Mouse (Mus musculus) embryonic facial prominence, embryonic 12.5 days (tissue): ENCODE results near the gene Rnf8. TPM values are rescaled to one million over a fixed set of nuclear protein-coding genes. Genes with fewer than 3 reads are reported as not detected.
"Not testable (repeated sequence)": the region's sequence is repeated elsewhere in the genome, so short reads cannot be mapped to it uniquely, and the experiment has no call there.

Source experiments
- ATAC-seq: fragments of 200-750 bp; cut with Nextera tagmentation; 2 replicates; pipeline ENCODE4 v1.8.0; 2017; ENCODE audit not compliant: insufficient number of reproducible peaks, insufficient read depth, low FRiP score, low TSS enrichment
- H3K27ac ChIP-seq: fragments of 300-500 bp; sonication (generic); 2 replicates; pipeline ENCODE4 v1.5.1; 2016; ENCODE audit warnings: mild to moderate bottlenecking
- H3K27me3 ChIP-seq: fragments of 300-500 bp; sonication (generic); 2 replicates; pipeline ENCODE4 v1.6.1; 2016; ENCODE audit warnings: mild to moderate bottlenecking, moderate library complexity
- H3K36me3 ChIP-seq: fragments of 300-500 bp; sonication (generic); 2 replicates; pipeline ENCODE4 v1.6.1; 2016; ENCODE audit warnings: mild to moderate bottlenecking
- H3K4me1 ChIP-seq: fragments of 300-500 bp; sonication (generic); 2 replicates; pipeline ENCODE4 v1.6.1; 2016
- H3K4me2 ChIP-seq: fragments of 300-500 bp; sonication (generic); replicated peaks from 2 replicates; pipeline ENCODE4 v1.6.1; 2016; ENCODE audit warnings: mild to moderate bottlenecking, moderate library complexity
- H3K4me3 ChIP-seq: fragments of 300-500 bp; sonication (generic); 2 replicates; pipeline ENCODE4 v1.5.1; 2016; ENCODE audit warnings: mild to moderate bottlenecking
- H3K9ac ChIP-seq: fragments of 300-500 bp; sonication (generic); 2 replicates; pipeline ENCODE4 v1.6.1; 2016; ENCODE audit warnings: mild to moderate bottlenecking, moderate library complexity
- H3K9me3 ChIP-seq: fragments of 300-500 bp; sonication (generic); 2 replicates; pipeline ENCODE4 v1.6.1; 2016; ENCODE audit warnings: mild to moderate bottlenecking, moderate library complexity
- WGBS: fragments of 180-500 bp; shearing (Covaris S2); methylation state at CpG from one replicate; pipeline ENCODE4 v1.1.7; 2016; 5-methylcytosine and 5-hydroxymethylcytosine counted together
- polyA plus RNA-seq: library from polyadenylated mRNA; unstranded; fragments of >200 nt; fragmentation: Nextera tagmentation; extraction: Ambion mirVana; gene quantifications from 2 replicates; pipeline ENCODE4 v1.2.1, GENCODE M21; 2016

The Rnf8 gene
- polyA plus RNA-seq, 1 experiment from 2014 or later, result 110 TPM

DNA sequence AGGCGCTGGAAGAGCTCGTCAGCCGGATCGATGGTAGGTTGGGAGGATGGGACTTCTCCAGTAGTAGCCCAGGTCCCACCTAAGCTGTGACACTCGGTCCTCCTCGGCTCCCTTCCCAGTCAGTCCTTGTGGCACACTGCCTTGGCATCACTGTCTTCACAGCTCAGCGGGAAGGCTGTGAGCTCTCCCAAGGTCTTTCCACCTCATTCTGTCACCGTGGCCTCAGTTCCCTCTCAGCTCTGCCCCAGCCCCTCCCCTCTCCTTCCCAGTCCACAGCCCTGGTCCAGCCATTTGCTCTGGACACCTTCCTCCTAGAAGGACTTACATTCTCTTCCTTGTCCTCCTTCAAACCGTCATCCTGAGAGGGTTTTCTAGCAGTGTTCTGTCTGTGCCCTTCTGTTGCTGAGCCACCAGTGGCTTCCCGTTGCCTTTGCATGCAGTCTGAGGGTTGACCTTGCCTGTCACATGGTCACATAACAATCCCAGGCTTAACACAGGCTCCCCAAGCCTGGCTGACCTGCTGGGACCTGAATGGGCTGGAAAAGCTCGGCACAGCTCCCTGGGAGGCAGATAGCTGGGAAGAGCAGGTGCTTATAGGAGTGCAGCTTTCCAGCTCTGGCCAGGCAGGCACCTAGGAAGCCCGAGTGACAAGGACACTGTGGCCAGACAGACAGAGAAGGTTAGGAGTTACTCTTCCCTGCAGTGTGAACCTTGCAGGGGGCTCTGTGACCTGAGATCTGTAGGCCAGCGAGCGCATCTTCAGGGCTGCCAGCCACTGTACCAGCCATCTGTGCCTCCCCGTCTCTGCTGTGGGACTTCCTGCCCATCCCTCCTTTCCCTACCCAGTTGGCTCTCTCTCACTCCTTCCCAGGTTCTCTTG is 18.5 kb upstream of the Rnf8 start:
- no peaks in the 10 kb centered on the region for H3K4me1 ChIP-seq
- H3K36me3 ChIP-seq, result peaks cover 59% of the 10 kb centered on the region
- no peak overlapping the region for H3K4me3 ChIP-seq
- H3K9me3 ChIP-seq, result no peaks in the 10 kb centered on the region
- no peak overlapping the region for H3K4me2 ChIP-seq
- no peak overlapping the region for H3K9ac ChIP-seq
- WGBS, result 86% methylated on average over 15 of the region's 15 CpGs
- ATAC-seq, result no peak
- no peak overlapping the region for H3K27ac ChIP-seq
- H3K27me3 ChIP-seq, result no peaks in the 10 kb centered on the region

DNA sequence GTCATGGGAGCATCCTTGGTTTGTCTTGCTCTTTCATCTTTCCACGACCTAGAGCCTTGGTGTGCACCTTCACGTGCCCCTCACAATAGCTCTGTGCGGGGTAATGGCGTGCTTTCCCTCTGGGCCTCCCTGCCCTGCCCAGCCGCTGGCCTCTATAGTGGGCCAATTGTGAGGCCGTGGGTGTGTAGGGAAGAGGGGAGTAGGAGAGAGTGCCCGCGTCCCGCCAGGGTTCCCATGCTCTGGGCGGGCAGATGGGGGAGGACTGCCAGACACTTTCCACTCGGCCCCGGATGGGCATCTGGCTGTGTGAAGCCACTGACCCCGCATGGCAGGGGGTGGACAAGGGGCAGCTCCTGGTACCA is 17.8 kb upstream of the Rnf8 start:
- Histone ChIP-seq H3K27me3 (no peaks in the 10 kb centered on the region), H3K4me3 (no peak overlapping the region), H3K36me3 (peaks cover 59% of the 10 kb centered on the region), H3K4me2 (no peak overlapping the region), H3K4me1 (no peaks in the 10 kb centered on the region), H3K9me3 (no peaks in the 10 kb centered on the region), H3K27ac (no peak overlapping the region), H3K9ac (no peak overlapping the region)
- no peak for ATAC-seq
- 91% methylated on average over 13 of the region's 13 CpGs for WGBS

DNA sequence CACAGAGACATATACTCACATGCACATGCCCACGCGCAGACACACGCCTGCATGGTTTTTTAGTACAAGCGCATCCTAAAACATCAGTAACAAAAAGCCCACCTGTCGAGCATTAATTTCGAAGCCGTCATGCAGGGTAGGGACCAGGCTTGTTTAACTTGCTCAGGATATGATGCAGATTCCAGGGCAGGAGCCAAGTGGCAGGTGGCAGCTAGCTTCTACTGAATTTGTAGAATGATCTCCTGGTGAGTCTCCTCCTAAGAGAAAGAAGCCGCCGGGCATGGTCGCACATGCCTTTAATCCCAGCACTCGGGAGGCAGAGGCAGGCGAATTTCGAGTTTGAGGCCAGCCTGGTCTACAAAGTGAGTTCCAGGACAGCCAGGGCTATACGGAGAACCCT is 15.5 kb upstream of the Rnf8 start:
- Histone ChIP-seq H3K27ac (no peak overlapping the region), H3K27me3 (no peaks in the 10 kb centered on the region), H3K4me1 (no peaks in the 10 kb centered on the region), H3K9ac (no peak overlapping the region), H3K36me3 (peaks cover 64% of the 10 kb centered on the region), H3K4me3 (no peak overlapping the region), H3K4me2 (no peak overlapping the region), H3K9me3 (no peaks in the 10 kb centered on the region; the same call in 1 of the 2 replicates)
- no peak for ATAC-seq
- 93% methylated on average over 14 of the region's 14 CpGs for WGBS

DNA sequence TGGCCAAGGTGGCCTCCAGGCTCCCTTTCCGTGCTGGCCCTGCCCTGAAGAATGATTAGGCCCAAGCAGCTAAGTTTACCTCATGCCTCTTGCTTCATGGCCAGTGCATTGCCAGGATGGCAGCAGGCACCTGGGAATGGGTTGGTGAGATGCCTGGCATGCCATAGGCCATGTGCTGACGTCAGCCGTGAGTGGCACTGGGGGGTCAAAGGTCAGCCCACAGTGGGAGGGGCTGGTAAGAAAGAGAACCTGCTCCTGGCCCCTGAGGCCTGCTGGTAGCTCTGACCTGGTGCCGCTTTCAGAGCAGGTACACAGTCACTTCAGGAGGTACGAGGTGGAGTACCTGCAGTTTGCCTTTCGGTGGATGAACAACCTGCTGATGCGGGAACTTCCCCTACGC is 15.1 kb upstream of the Rnf8 start:
- peaks cover 65% of the 10 kb centered on the region for H3K36me3 ChIP-seq
- no peaks in the 10 kb centered on the region; the same call in 1 of the 2 replicates for H3K9me3 ChIP-seq
- H3K4me2 ChIP-seq, result no peak overlapping the region
- no peak overlapping the region for H3K27ac ChIP-seq
- ATAC-seq, result no peak
- no peak overlapping the region for H3K9ac ChIP-seq
- H3K27me3 ChIP-seq, result no peaks in the 10 kb centered on the region
- 78% methylated on average over 8 of the region's 8 CpGs for WGBS
- no peak overlapping the region for H3K4me3 ChIP-seq
- no peaks in the 10 kb centered on the region for H3K4me1 ChIP-seq

DNA sequence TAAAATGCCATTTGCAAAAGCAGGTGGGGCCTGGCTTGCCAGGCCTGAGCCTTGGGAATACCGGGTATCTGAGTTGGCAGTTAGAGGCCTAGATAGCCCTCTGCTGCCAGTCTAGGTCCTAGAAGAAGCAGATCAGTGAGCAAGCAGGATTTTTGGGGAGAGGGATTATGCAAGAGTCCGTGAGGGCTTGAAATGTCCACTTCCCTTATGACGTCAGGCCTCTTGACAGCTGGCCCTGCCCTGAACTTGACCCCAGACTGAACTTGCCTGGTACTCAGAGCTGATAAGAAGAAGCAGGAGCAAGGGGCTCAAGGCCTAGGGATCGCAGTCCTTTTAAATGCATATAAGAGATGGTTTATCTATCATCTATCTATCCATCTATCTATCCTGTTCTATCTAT is 13.2 kb upstream of the Rnf8 start:
- ATAC-seq, result no peak
- Histone ChIP-seq H3K36me3 (peaks cover 58% of the 10 kb centered on the region), H3K9ac (no peak overlapping the region), H3K4me2 (no peak overlapping the region), H3K27ac (no peak overlapping the region), H3K4me3 (no peak overlapping the region), H3K4me1 (no peaks in the 10 kb centered on the region), H3K27me3 (no peaks in the 10 kb centered on the region), H3K9me3 (no peaks in the 10 kb centered on the region; the same call in 1 of the 2 replicates)
- 72% methylated on average over 4 of the region's 4 CpGs for WGBS

DNA sequence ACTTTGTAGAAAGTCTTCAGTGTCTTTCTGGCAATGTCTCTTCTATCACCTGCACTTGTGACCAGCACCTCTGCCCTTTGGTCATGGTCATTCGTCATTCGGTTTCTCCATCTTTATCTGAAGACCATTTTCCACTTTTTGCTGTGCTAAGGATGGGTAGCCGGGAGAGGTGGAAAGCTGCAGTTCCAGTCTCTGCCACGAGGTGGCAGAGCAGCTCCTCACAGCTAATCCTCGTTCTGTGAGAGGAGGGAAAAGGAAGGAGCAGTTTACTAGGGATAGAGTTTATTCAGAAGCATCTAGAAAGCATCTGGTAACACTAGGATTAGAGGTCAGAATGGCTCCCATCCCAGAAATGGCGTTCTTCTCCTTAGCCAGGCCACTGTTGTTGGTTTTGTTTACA is 11.3 kb upstream of the Rnf8 start:
- Histone ChIP-seq H3K9me3 (no peaks in the 10 kb centered on the region; the same call in 1 of the 2 replicates), H3K4me1 (no peaks in the 10 kb centered on the region), H3K27ac (no peak overlapping the region), H3K9ac (no peak overlapping the region), H3K27me3 (no peaks in the 10 kb centered on the region), H3K36me3 (peaks cover 51% of the 10 kb centered on the region), H3K4me3 (no peak overlapping the region), H3K4me2 (no peak overlapping the region)
- 27% methylated on average over 6 of the region's 6 CpGs for WGBS
- ATAC-seq, result no peak

DNA sequence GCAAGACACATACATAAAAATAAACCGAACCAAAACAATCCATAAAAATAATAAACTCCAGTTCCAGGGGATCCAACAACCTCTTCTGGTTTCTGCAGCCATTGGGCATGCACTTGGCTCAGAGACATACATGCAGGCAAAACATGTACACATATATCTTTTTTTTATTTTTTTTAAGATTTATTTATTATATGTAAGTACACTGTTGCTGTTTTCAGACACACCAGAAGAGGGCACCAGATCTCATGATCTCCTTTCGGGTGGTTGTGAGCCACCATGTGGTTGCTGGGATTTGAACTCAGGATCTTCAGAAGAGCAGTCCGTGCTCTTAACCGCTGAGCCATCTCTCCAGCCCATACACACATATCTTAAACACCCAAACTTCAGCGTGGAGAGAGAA is 1.1 kb upstream of the Rnf8 start:
- WGBS, result 85% methylated on average over 5 of the region's 5 CpGs
- not testable (repeated sequence) for ATAC-seq, H3K9me3 ChIP-seq, H3K36me3 ChIP-seq, H3K9ac ChIP-seq, H3K27ac ChIP-seq, H3K4me2 ChIP-seq, H3K27me3 ChIP-seq, H3K4me3 ChIP-seq
- H3K4me1 ChIP-seq, result peaks cover 33% of the 10 kb centered on the region

DNA sequence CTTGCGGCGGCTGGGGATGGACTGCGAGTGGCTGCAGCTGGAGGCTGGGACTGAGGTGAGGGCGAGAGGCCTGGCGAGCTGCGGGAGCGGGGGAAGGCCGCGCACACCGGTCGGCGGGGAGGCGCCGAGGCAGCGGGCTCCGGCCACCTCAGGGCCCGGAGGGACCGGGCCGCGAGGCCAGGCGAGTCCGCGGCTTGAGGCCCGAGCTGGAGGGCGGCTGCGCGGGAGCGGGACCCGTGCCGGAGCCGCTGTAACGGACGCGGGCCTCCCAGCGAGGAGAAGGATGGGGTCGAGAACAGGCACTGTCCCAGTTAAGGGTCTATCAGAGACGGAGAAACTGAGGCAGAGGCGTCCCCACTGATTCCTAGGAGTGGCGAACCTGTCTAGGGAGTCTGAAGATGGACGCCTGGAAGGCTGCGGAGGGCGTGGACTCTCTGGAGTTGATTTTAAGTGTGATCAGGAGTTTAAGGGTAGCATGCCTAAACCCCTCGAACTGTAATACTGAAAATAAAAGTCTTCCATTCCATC is 498 bp downstream of the Rnf8 start:
- WGBS, result 0% methylated on average over 41 of the region's 43 CpGs
- Histone ChIP-seq H3K36me3 (peaks cover 16% of the 10 kb centered on the region), H3K27ac (peak overlapping the region; percentile 96), H3K27me3 (no peaks in the 10 kb centered on the region), H3K9me3 (no peaks in the 10 kb centered on the region), H3K4me3 (peak overlapping the region; percentile 92), H3K9ac (peak overlapping the region; percentile 97), H3K4me2 (peak overlapping the region; percentile 75), H3K4me1 (peaks cover 33% of the 10 kb centered on the region)
- ATAC-seq, result no peak; the same call in 1 of the 2 replicates

DNA sequence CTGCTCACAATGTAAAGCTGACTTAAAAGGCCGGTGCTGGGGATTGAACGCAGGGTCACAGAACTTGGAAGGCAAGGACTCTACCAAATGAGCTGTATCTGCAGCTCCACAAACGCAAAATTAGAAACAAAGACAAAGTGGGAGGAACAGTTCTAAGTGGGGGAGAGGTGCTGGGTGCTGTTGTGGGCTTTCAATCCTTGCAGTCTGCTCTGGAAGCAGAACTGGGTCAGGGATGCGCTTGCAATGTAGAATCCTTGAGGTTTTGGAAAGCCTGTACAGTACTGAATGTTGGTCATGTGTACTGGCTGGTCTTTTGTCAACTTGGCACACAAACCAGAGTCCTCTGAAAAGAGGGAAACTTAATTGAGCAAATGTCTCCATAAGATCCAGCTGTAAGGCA is 1.0 kb downstream of the Rnf8 start:
- WGBS, result 7% methylated on average over 4 of the region's 4 CpGs

DNA sequence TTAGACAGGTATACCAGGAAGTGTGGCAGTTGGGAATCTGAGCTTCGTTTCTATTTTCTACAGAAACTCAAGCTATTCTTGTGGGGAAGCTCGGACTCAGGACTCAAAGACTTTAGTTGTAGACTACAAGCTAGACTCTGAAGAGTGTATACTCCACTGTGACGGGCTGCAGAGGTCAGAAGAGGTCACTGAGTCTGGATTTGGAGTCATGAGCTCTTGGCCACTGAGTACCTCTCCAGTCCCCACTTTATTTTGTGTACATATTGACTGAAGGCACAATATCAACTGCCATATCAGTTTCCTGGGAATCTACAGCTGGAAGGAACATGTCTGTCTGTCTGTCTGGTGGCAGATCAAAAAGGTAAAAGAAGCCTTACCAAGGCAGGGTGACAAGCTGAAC is 4.6 kb downstream of the Rnf8 start:
- Histone ChIP-seq H3K4me2 (no peak overlapping the region), H3K9ac (no peak overlapping the region), H3K27me3 (no peaks in the 10 kb centered on the region), H3K27ac (no peak overlapping the region), H3K36me3 (peaks cover 55% of the 10 kb centered on the region), H3K9me3 (no peaks in the 10 kb centered on the region), H3K4me3 (no peak overlapping the region), H3K4me1 (peaks cover 27% of the 10 kb centered on the region)
- WGBS, result 79% methylated on average over 3 of the region's 3 CpGs
- no peak for ATAC-seq

More for the DNA sequence above, 1.0 kb downstream of the Rnf8 start:
- Histone ChIP-seq H3K27me3 (no peaks in the 10 kb centered on the region), H3K36me3 (peaks cover 19% of the 10 kb centered on the region), H3K4me3 (peak overlapping the region; percentile 92), H3K4me1 (peaks cover 33% of the 10 kb centered on the region), H3K4me2 (peak overlapping the region; percentile 75), H3K9ac (peak overlapping the region; percentile 97), H3K9me3 (no peaks in the 10 kb centered on the region), H3K27ac (peak overlapping the region; percentile 96)
- ATAC-seq, result no peak

DNA sequence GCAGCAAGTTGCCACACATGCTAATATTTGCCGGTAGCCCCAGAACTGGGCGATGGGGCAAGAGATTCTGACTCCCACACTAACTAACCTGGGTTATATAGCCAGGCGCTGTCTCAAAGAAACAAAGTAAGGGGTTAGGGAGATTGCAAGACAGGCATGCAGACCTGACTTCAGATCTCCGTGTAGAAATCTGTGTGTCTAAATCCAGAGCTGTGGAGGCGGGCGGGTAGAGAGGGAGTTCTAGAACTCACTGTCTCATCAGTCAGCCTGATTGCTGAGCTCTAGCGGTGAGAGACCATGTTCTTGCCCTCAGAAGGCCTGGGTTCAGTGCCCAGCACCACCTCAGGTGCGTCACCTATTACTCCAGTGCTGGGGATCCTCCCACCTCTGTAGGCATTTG is 8.9 kb downstream of the Rnf8 start:
- WGBS, result 96% methylated on average over 8 of the region's 8 CpGs
- no peak overlapping the region for H3K4me3 ChIP-seq
- H3K4me2 ChIP-seq, result no peak overlapping the region
- peaks cover 96% of the 10 kb centered on the region for H3K36me3 ChIP-seq
- H3K9me3 ChIP-seq, result no peaks in the 10 kb centered on the region
- no peak for ATAC-seq
- H3K27ac ChIP-seq, result no peak overlapping the region
- H3K9ac ChIP-seq, result no peak overlapping the region
- no peaks in the 10 kb centered on the region for H3K4me1 ChIP-seq
- no peaks in the 10 kb centered on the region for H3K27me3 ChIP-seq

DNA sequence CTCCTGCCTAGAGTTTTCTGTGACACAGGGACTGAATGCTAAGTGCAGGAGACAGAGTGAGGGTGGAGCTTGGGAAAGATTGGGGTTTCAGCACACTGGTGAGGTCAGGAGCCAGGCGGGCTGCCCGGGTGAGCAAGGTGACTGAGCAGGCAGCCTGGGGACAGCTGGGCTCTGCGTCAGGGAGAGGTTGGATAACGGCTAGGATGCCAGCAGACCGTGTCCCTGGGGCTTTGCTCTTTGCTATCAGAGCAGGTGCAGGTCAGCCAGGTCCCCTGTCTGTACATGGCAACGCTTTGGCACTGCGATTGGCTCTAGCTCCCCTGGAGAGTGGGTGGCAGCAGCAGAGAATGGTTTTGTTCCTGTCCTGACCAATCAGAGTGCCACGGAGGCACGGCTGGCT is 12.7 kb downstream of the Rnf8 start:
- ATAC-seq, result no peak
- Histone ChIP-seq H3K27me3 (no peaks in the 10 kb centered on the region), H3K9ac (no peak overlapping the region), H3K4me3 (no peak overlapping the region), H3K36me3 (peaks cover 94% of the 10 kb centered on the region), H3K9me3 (no peaks in the 10 kb centered on the region), H3K27ac (no peak overlapping the region), H3K4me2 (no peak overlapping the region), H3K4me1 (no peaks in the 10 kb centered on the region)
- WGBS, result 90% methylated on average over 9 of the region's 9 CpGs
